Mouse (Mus musculus): ENCODE results near the gene Ldha. TPM values are rescaled to one million over a fixed set of nuclear protein-coding genes. Genes with fewer than 3 reads are reported as not detected.
"Not testable (repeated sequence)": the region's sequence is repeated elsewhere in the genome, so short reads cannot be mapped to it uniquely, and the experiment has no call there.

The Ldha gene
- total and polyA plus RNA-seq, 2 experiments from 2014 or later = 373 to 753 TPM

DNA sequence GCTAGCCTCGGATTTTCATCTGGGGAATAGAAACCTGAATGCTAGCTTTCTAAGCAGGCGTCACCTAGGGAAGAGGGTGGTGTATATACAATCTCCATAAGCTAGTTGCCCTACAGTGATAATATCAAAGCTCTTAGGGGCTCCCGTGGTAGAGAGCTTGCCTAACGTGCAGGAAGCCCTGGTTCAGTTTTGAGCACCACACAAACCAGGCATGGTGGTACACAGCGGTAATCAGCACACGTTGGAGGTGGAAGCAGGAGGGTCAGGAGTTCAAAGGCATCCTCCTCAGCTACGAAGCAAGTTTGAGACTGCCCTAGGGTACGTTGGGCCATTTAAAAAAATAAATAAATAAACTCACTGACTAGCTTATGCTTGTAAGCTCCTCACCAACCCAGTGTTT, 9.6 kb upstream of the Ldha start:
- no peaks in the 10 kb centered on the region for H3K9me3 ChIP-seq (ENCODE audit: low read length)
- H3K9ac ChIP-seq = no peak overlapping the region
- H3K27me3 ChIP-seq (ENCODE audit: insufficient read depth, low read length) = no peaks in the 10 kb centered on the region
- ATAC-seq (no peak), DNase-seq (no peak)
- no peak overlapping the region for H3K4me3 ChIP-seq (ENCODE audit: low read depth, low read length)
- WGBS = 88% methylated on average over 8 of the region's 8 CpGs
- no peaks in the 10 kb centered on the region for H3K36me3 ChIP-seq (ENCODE audit: insufficient read depth)
- H3K4me2 ChIP-seq (ENCODE audit: low read depth) = no peak overlapping the region
- H3K27ac ChIP-seq (ENCODE audit: low read depth, low read length) = no peak overlapping the region
- TF ChIP-seq CTCF (IDR thresholded peaks at IDR 0.05; ENCODE audit: low read depth) = no peak
- H3K4me1 ChIP-seq (ENCODE audit: insufficient read depth) = no peaks in the 10 kb centered on the region

DNA sequence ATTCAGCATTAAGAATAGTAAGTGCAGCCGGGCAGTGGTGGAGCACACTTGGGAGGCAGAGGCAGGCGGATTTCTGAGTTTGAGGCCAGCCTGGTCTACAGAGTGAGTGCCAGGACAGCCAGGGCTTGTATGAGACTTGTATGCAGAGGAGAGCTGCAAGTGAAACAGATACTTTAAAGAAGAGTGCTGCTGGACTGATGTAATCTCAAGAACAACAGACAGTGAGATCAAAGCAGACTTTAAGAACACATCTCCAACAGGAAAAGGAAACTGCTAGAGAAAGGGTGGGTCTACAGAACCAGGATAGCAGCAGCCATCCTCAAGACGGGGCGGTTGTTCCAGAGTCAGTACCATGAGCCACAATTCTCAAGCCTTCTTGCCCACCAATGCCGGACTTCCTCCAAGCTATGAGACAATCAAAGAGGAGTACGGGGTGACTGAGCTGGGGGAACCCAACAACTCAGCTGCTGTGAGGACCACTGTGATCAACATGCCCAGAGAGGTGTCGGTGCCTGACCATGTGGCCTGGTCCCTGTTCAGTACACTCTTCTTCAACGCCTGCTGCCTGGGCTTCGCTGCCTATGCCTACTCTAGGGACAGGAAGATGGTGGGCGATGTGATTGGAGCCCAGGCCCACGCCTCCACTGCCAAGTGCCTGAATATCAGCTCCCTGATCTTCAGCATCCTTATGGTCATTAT, 9.0 kb upstream of the Ldha start:
- 90% methylated on average over 11 of the region's 11 CpGs for WGBS
- ATAC-seq; H3K4me3 ChIP-seq (ENCODE audit: low read depth, low read length); H3K4me2 ChIP-seq (ENCODE audit: low read depth); H3K27ac ChIP-seq (ENCODE audit: low read depth, low read length); DNase-seq; H3K27me3 ChIP-seq (ENCODE audit: insufficient read depth, low read length); H3K9ac ChIP-seq; H3K4me1 ChIP-seq (ENCODE audit: insufficient read depth); H3K36me3 ChIP-seq (ENCODE audit: insufficient read depth); H3K9me3 ChIP-seq (ENCODE audit: low read length): not testable (repeated sequence)

DNA sequence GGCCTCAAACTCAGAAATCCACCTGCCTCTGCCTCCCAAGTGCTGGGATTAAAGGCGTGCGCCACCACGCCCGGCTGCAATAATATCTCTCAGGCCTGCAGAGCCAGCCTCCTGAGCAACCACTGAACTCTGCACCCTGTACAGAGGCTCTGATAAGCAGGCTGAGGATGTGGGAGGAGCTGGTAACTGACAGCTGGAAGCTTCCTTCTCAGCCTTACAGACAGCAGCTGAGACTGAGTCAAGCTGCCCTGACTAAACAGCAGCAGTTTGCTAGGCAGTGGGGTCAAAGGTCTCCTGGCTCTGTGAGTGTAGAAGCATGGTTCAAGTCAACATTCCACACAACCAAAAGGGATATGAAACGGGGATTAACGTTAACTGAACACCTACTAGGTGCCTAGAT, 8.0 kb upstream of the Ldha start:
- Histone ChIP-seq H3K4me3 (ENCODE audit: low read depth, low read length) (no peak overlapping the region), H3K27me3 (ENCODE audit: insufficient read depth, low read length) (no peaks in the 10 kb centered on the region), H3K27ac (ENCODE audit: low read depth, low read length) (no peak overlapping the region), H3K4me1 (ENCODE audit: insufficient read depth) (0 out of 2 replicates have a peak, but pooled peaks cover under 1% of the 10 kb centered on the region), H3K9ac (no peak overlapping the region), H3K36me3 (ENCODE audit: insufficient read depth) (no peaks in the 10 kb centered on the region), H3K4me2 (ENCODE audit: low read depth) (no peak overlapping the region), H3K9me3 (ENCODE audit: low read length) (no peaks in the 10 kb centered on the region)
- ATAC-seq (no peak), DNase-seq (no peak)
- no peak for TF ChIP-seq CTCF (IDR thresholded peaks at IDR 0.05; ENCODE audit: low read depth)
- 83% methylated on average over 6 of the region's 6 CpGs for WGBS

DNA sequence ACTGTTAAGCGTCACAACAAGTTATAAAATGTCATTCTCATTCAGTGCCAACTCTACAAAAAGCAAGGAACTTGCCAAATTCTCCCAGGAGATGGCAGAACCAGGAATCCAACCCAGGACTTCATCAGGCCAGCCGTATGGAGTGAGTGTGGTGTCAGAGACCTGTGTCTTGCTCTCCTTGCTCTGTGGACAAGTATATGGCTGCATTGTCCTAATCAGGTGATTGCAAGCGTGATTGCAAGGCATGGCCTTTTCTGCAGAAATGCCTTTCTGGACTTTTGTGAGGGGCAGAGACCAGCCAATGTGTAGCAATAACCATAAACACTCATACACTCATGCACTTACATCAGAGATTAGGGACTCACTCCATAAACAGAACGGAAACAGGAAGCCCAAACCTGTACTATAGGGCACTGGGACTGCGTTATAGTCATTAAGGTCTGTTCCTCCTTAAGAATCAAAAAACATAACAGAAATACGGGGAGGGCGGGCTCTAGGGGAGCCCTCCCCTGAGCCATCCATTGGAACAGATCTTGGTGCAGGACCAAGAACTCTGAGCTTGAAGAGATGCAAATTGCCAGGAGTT, 7.5 kb upstream of the Ldha start:
- no peak for DNase-seq
- Histone ChIP-seq H3K4me2 (ENCODE audit: low read depth) (no peak overlapping the region), H3K4me3 (ENCODE audit: low read depth, low read length) (no peak overlapping the region), H3K9ac (no peak overlapping the region), H3K4me1 (ENCODE audit: insufficient read depth) (peaks cover 5% of the 10 kb centered on the region; the same call in 1 of the 2 replicates), H3K27me3 (ENCODE audit: insufficient read depth, low read length) (no peaks in the 10 kb centered on the region), H3K27ac (ENCODE audit: low read depth, low read length) (no peak overlapping the region), H3K9me3 (ENCODE audit: low read length) (no peaks in the 10 kb centered on the region), H3K36me3 (ENCODE audit: insufficient read depth) (no peaks in the 10 kb centered on the region)
- no peak for ATAC-seq
- 87% methylated on average over 7 of the region's 7 CpGs for WGBS
- TF ChIP-seq CTCF (IDR thresholded peaks at IDR 0.05; ENCODE audit: low read depth) = no peak

GRCm38 (mm10) chr7:46834994-46835610, 6.2 kb upstream of the Ldha start:
- no peak overlapping the region for H3K27ac ChIP-seq (ENCODE audit: low read depth, low read length)
- ATAC-seq = no peak
- 30% methylated on average over 12 of the region's 14 CpGs for WGBS
- no peak overlapping the region for H3K4me3 ChIP-seq (ENCODE audit: low read depth, low read length)
- DNase-seq = no peak
- no peaks in the 10 kb centered on the region for H3K36me3 ChIP-seq (ENCODE audit: insufficient read depth)
- H3K4me2 ChIP-seq (ENCODE audit: low read depth) = no peak overlapping the region
- TF ChIP-seq CTCF (IDR thresholded peaks at IDR 0.05; ENCODE audit: low read depth) = no peak
- peaks cover 16% of the 10 kb centered on the region for H3K4me1 ChIP-seq (ENCODE audit: insufficient read depth)
- no peak overlapping the region for H3K9ac ChIP-seq
- no peaks in the 10 kb centered on the region for H3K27me3 ChIP-seq (ENCODE audit: insufficient read depth, low read length)
- H3K9me3 ChIP-seq (ENCODE audit: low read length) = no peaks in the 10 kb centered on the region

- Histone ChIP-seq H3K4me1 (ENCODE audit: insufficient read depth) (peaks cover 16% of the 10 kb centered on the region), H3K27ac (ENCODE audit: low read depth, low read length) (no peak overlapping the region), H3K9me3 (ENCODE audit: low read length) (no peaks in the 10 kb centered on the region), H3K4me2 (ENCODE audit: low read depth) (no peak overlapping the region), H3K36me3 (ENCODE audit: insufficient read depth) (no peaks in the 10 kb centered on the region), H3K27me3 (ENCODE audit: insufficient read depth, low read length) (no peaks in the 10 kb centered on the region), H3K4me3 (ENCODE audit: low read depth, low read length) (no peak overlapping the region), H3K9ac (no peak overlapping the region)
- DNase-seq (no peak), ATAC-seq (no peak)
- 83% methylated on average over 5 of the region's 5 CpGs for WGBS
- TF ChIP-seq CTCF (IDR thresholded peaks at IDR 0.05; ENCODE audit: low read depth) = no peak
Measured at GRCm38 (mm10) chr7:46836357-46836756, 4.9 kb upstream of the Ldha start.

DNA sequence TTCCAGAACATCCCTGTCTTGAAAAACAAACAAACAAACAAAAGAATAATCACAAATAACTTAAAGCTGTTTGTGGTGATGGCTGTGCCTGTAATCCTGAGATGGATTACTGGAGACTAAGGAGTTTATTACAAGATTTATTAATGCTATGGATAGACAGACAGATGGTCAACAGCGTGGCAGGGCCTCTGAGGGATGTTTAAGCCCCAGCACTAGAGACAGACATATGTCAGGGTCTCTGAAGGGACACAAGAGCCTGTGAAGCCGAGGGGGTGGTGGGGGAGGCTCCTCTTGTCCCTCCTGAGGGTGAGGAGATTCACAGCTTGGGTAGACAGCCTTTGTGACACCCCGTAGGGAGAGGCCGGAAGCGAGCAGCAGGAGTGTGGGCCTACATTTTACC, 4.2 kb upstream of the Ldha start:
- no peak overlapping the region for H3K4me3 ChIP-seq (ENCODE audit: low read depth, low read length)
- 59% methylated on average over 5 of the region's 5 CpGs for WGBS
- DNase-seq = no peak
- H3K9me3 ChIP-seq (ENCODE audit: low read length) = no peaks in the 10 kb centered on the region
- no peak overlapping the region for H3K27ac ChIP-seq (ENCODE audit: low read depth, low read length)
- H3K9ac ChIP-seq = no peak overlapping the region
- H3K4me2 ChIP-seq (ENCODE audit: low read depth) = no peak overlapping the region
- no peak for ATAC-seq
- no peak for TF ChIP-seq CTCF (IDR thresholded peaks at IDR 0.05; ENCODE audit: low read depth)
- H3K27me3 ChIP-seq (ENCODE audit: insufficient read depth, low read length) = no peaks in the 10 kb centered on the region
- peaks cover 16% of the 10 kb centered on the region for H3K4me1 ChIP-seq (ENCODE audit: insufficient read depth)
- H3K36me3 ChIP-seq (ENCODE audit: insufficient read depth) = no peaks in the 10 kb centered on the region
